Mouse (Mus musculus) 416B (cell line): ENCODE measurements at regions not wholly inside any gene's neighbourhood (a gene's known extent, or its start where the extent isn't known, plus 50 kb on each side); places are given as distances from the start of the nearest gene placed in this dataset.

Experiments used
- DNase-seq: peaks from one replicate; pipeline ENCODE4 v3.0.0; 2011; ENCODE audit warnings: low read depth

DNA sequence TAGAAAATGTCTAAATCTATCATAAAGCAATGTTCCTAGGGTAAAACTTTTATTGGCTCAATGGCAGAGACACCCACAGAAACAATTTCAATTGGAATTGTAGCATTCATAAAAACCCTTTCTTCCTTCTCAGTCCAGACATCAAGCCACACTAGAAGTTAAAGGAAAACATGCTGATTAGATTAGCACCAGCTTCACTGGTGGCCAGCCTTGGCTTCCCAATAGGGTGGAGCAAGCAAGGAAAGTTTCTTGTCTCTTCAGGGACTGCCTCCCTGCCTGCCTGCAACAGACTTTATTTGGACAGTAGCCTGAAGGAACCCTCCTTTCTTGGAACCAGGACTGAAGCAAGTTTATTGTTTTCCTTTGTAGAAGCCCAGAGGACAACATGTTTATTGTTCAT is 289.0 kb upstream of the Mef2c start:
- no peak for DNase-seq

DNA sequence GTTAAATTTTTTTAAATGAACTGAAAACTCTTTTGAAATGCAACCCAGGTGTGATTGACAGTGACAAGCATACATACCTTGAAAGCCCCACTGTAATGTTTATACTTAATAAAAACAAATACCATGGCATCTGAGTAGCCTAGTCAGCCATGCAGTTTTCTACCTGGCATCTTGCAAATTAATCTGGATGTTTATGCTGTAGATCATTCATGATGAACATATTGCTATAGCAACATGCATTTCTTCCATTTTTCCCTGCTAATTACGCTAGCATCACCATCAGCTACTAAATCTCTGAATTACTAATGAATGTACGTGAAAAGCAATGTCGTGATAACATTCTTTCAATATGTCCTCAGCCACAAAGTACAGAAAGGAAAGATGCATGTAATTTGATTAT is 287.4 kb upstream of the Mef2c start:
- DNase-seq, result no peak

DNA sequence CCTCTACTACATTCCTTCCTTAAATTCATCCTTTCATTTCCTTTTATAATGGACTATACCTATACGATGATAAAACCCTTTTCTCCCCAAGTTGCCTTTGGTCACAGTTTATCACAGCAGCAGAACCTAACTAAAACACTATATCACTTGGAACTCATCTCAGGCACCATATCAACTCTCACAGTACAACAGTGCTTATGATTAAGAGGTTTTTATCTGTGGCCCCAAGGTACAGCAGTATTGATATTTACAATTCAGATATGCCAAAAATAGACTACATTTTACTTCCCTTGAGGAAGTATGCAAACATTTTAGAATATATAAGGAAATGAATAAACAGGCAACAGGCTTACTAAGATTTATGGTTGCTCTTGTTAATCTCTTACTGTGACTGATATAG is 251.4 kb upstream of the Mef2c start:
- no peak for DNase-seq

DNA sequence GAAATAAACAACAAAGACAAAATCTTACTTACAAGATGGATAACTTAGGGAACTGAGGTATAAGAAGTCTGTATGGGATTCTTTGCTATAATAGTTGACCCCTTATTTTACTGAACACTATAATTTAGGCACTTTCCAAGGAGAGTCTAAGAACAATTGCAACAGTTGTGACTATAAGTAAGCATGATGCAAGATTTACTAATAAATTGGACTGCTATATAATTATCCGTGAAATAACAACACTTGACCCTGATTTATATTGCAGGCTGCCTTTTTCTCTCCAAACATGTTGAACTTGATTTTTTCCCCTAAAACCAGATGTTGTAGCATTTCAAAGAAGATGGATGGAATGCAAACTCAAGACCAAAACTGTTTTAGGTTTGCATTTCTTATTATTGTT is 237.2 kb upstream of the Mef2c start:
- no peak for DNase-seq

DNA sequence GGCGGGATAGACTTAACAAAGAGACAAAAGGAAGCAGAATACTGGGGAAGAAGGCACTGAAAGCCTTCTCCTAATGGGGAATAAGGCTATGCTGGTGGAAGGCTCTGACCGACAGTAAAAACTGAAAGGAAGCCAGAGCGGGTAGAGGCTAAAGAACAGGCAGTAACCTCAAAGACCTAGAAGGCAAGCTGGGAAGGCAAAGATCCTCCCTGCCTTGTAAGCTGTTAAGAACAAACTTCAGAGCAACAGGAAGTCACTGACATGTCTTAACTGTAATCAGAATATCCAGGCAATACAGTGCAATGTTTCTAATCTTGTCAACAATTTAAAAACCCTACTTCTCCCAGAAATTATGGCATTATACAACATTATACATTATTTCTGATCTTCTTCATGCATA is 235.2 kb upstream of the Mef2c start:
- peak; percentile 60 for DNase-seq

DNA sequence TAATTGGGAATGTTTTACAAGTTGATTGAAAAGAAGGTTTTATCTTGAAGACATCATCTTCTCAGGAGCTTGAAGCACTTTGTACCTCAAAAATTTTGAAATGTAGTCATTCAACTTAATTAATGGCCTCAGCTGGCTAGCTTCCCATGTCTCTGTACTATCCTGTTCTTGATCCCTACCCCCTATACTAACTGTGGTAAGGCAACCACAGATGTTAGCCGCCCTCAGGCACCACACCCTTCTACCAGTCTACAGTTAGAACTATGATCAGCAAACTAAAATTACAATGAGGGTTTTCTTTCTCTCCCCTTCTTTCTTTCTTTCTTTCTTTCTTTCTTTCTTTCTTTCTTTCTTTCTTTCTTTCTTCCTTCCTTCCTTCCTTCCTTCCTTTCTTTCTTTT is 225.1 kb upstream of the Mef2c start:
- peak; percentile 13 for DNase-seq

DNA sequence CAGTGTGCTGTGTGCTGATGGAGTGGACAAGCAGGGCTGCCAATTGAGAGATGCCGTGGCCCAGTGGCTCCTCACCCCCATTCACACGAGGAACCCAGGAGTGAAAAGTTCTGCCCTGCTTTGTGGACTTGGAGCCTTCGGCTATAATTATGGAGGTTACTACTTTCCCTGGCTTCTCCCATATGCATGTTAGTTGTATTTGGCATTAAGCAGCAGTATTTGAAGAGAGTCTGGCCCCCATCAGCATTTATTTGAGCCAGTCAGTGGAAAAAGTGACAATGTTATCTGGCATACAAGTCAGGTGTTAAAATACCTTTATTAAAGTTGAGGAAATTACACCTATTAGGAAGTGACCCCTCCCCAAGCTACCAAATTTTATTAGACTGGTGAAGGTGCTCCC is 196.1 kb upstream of the Mef2c start:
- no peak for DNase-seq

DNA sequence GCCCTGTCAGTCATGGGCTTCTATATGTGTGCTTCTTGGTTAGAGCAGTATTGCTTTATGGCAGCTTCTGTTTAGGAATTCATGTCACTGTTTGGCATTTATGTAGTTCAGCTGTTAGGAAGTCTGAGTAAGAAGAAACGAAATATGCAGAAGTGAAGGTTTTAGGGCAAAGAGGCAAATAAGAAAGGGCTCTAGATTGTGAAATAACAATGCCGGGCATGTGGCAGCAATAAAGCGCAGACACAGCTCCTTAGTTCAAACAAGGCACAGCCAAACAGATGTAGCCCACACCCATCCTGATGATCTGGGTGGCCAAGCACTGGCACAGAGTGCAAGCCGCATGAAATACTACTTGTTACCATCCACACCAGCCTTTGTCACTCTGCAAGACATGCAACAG is 175.3 kb upstream of the Mef2c start:
- DNase-seq, result peak; percentile 5

DNA sequence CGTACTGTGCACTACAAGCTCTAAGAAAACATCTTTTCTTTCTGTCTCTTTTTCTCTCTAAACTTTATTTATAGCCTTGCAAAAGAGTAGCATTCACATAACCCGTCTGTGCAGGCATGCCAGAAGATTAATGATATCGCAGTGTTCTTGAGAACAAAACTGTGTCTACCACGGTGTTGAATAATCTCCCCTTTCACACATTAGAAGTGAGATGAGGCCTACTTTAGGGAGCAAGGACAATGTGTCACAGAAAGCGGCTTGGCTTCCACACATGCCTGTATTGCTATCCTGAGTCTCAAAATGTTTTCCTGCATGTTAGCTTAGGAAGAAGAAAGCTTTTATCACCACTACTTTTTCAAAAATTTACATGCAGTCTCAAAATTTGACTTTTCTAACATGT is 170.1 kb upstream of the Mef2c start:
- DNase-seq, result no peak

DNA sequence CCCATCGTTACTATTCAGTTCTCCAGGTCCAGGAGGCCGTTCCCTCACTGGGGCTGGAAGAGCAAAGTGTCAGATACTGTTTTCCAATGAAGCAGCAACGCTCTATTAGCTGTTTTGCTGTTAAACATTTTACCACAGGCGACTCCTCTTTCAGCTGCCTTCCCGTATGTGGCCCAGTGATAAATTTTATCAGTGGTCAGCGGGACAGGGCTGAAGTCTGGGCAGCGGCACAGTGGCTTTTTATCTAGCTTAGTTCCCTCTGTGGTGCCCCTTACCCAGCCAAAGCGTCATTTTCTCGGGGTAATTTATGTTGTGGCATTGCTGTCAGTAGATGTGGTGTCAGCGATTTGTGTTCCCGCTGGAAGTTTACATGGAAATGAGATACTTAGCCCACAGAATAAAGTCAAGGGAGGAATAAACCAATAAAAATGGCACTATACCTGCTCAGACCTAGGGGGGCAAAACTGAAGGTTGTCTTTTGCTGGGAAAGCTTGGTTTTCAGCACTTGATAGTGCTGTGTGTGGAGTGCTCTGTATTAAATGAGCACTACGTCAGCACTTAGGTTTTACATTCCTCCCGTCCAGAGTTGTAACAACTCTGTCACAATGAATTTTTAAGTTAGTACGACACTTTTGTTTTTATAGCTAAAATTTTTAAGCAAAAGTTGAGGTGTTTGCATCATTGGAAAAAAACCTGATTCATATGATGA is 159.1 kb upstream of the Mef2c start:
- DNase-seq, result peak; percentile 24

DNA sequence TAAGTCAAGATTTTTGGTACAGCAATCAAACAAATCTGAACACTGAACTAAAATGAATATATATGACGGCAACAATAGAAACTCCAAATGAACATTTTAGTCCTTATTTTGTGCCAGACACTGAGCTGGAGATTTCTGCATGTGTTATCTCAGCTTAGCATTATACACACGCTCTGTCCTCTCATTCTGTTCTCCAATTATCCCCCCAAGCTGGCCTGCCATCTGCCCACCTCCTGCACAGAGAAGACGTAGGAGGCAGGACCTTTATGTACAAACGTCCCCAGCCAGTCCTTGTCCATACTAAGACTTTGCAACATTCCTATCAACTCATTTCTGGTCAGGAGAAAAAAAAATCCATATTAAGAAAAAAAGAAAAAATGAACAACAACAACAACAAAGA is 148.5 kb upstream of the Mef2c start:
- no peak for DNase-seq

DNA sequence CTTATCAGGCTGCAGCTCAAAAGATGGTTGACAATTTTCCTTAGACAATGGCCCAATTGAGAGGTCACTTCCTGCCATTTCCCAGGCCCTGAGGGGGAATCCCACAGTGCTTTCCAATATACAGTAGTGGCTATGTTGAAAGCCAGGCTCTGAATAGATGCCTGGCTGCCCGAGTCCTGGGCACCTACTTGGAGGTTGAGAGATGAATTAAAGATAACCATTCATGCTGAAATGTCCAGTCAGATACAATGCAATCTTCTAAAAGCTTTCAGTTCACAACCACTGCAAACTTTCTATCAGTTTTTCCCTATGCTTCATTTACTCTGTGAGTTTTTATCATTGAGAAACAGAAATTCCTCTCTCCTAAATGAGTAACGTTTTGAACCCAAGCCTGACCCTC is 143.3 kb upstream of the Mef2c start:
- DNase-seq, result no peak

DNA sequence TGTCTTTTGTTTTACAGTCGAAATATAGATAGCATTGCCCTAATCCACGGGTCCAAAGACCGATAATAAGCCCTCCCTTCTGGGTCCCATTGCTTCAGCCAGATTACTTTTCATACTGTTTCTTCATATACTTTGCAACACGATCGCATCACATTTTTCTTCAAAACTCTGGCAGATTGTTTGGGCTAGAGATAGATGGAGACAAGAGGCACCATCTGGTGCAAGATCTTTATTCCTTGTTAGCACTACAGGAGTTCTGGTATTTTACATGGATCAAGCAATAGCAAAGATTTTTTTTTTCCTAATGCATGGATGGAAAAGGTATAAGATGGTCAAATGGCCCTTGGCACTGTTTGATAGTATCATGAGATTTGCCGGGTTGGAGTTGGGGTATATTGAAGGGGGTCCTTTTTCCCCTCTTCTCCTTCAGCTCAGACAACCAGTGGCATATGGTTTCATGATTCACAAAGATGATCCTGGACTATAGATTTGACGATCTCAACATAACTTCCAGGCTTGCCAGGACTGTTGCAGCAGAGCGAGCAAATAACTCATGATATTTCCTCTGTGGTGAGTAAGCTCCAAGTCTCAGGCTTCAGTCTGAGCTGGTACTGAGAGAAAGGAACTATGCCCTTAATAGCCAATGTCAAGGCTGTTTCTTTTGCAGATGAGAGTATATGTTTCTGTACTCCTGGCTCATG is 127.6 kb upstream of the Mef2c start:
- no peak for DNase-seq

DNA sequence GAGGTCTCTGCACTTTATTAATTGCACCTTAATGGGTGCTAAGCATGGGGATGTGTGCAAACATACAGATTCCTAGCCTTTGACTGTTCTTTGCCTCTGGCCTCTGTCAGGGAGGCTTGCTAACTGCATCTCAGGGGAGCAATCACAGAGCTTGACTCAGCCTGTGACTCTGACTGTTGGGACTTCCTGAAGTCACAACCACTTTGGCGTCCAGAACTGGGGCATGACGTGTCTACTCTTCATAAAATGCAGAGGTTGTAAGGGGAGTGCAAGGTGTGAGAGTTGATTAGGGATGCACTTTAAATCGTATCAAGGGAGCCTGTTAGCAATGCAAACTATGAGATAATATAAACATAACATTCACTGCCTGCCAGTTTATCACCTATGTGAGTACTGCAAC is 125.2 kb upstream of the Mef2c start:
- DNase-seq, result no peak

DNA sequence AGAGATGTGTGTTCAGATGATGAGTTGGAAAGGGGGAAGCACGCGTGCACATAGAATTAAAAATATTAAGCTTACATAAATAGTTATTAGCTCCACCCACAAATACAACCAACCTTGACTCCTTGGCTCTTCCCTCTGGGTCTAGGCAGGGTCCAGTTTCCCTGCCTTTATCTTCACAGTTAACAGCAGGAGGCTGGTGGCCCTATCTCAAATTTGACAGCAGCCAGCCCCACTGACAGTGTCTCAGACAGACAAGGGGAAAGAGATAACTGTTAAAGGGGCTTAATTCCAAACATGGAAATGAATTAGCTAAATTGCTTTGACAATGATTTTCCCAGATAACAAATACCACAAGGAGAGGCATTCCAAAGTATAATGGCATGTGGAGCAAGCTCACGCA is 121.2 kb upstream of the Mef2c start:
- DNase-seq, result no peak

DNA sequence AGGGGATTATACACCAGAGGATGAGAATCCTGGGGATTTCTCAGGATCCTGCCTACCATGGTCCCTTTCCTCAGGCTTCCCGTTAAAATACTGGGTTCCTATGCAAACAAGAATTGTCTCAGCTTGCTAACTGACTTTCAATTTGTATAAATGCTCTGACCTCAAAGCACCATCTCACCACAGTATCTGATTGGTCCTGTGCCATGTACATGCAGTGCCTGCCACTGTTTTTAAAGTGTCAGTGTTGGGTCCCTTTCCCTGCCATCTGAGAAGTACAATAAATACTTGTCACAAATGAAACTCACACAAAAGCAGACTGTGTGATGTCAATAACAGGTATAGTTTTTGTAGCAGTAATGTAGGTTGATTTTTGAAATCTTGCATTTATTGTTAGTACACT is 109.1 kb upstream of the Mef2c start:
- DNase-seq, result peak; percentile 23

DNA sequence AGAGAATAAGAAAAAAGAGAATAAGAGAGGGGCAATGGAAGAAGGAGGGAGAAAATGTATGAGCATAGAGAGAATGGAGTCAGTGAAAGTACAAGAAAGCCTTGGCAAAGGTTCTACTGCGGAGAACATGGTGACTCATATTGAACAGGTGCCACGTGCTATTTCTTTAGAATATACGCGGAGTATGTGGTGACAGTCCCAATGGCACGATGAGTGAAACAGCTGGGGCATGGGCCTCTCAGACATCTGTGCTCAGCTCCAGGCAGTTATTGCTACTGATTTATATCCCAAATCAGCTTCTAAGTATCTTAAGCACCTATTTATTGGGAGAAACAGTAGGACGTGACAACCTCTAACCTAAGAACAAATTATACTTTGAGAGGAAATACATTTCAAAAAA is 104.5 kb upstream of the Mef2c start:
- DNase-seq, result no peak

DNA sequence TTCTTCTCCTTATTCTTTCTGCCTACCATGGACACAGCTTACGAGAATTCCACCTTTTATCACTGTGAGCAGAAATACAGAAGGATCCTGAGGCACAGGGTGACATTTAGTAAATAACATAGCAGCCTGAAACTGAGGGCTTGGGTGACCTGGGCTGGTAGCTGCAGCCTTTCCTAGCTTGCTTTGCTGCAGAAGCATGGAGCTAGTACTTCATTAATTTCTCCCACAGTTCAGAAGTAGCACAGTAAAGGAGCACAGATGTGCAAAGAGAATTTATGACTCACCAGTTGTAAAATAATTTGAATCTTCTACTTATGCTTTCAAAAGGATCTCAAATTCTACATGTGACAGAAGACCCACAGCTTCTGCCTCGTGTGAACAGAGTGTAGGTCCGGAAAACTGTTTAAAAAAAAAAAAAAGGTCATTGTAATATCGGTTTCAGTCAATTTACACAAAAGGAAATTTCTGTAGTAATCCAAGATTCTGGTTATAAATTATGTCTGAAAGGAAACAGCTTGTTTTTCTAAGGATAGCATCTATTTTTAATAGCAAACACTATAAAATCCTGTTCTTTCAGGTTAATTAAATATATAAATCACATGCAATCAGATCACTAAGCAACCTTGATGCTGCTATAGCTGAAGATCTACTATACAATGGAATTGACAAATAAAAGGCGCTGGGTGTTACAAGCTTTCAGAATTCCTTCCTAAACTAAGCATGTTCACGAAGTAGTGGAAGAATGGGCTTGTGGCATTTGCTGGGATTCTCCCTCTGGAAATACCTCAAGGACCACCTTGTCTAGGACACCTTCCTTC is 64.0 kb upstream of the Mef2c start:
- DNase-seq, result no peak

DNA sequence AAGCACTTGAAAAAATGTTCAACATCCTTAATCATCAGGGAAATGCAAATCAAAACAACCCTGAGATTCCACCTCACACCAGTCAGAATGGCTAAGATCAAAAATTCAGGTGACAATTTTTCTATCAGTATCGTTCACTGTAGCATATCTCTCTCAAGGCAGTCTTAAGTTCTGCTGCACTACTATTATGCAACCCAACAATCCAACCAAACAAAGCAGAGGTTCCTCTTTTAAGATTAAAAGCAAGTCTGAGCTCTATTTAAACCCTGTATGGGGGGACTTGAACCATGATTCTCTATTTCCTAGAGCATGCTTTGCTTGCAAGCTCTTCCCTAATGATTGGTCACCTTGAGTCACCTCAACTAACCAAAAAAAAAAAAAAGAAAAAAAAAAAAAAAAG is 59.6 kb upstream of the Mef2c start:
- peak; percentile 26 for DNase-seq

DNA sequence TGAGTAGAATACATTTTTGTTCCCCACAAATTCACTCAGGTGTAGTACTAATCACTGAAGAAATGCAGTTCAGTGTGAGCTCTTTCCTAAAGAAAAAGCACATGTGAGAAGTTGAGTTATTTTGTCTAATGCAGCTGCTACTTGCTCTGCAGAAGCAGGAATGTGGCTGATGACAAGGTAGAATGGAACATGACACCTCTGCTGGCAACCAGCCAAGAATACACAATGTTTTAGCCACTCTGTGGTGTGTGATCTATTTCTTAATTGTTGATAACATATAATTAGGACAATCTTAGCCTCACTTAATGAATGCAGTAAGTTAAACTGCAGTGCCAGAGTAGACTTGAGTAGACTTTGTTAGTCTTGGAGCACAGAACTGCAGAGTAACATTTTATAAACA is 53.0 kb upstream of the Mef2c start:
- DNase-seq, result peak; percentile 48

DNA sequence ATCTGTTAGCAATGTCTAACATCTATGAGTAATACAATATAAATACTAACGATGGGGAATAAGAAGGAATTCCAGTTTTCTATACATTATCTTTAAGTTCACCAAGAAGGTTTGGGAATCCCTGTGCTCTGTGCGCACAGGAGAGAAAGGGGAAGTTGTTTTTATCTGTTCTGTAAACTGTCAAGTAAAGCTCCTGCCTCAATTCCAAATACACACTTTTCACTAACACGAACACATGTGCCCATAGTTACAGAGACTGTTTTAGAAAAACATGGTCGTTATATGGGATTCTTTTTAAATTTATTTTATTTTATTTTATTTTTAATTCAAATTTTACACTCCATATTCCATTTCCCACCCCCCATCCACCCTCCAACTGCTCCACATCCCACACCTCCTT is 50.8 kb upstream of the Mef2c start:
- no peak for DNase-seq
